In genomic region chr17:23699131-23700077, GRCm38 (mm10) we compare ENCODE assay signal across 8 mouse cellular contexts. TPM values are rescaled to one million over a fixed set of nuclear protein-coding genes. Genes with fewer than 3 reads are reported as not detected.
DNase-seq lines count a peak whose midpoint lies in the region; ATAC-seq lines count a peak whose summit lies in the region.

No protein-coding gene starts in this region.

- H3K9ac ChIP-seq in embryonic facial prominence, embryonic 14.5 days (ENCODE audit: low read depth, low read length), result peak overlapping the region; percentile 57
- peak overlapping the region; percentile 72 for H3K9ac ChIP-seq in heart, embryonic 16.5 days (ENCODE audit: low read length)
- H3K9ac ChIP-seq in stomach, embryonic 16.5 days (ENCODE audit: low read length), result peak overlapping the region; percentile 68

- H3K27ac ChIP-seq in embryonic facial prominence, embryonic 14.5 days (replicated peaks; ENCODE audit: low read depth, low read length), result no peak overlapping the region
- H3K27ac ChIP-seq in heart, embryonic 16.5 days (ENCODE audit: low read length), result no peak overlapping the region
- no peak overlapping the region for H3K27ac ChIP-seq in stomach, embryonic 16.5 days (ENCODE audit: low read length)

- H3K4me1 ChIP-seq in embryonic facial prominence, embryonic 14.5 days (ENCODE audit: control insufficient read depth, insufficient read depth, low read length), result no peaks in the 10 kb centered on the region
- peaks cover 8% of the 10 kb centered on the region; the same call in 1 of the 2 replicates for H3K4me1 ChIP-seq in heart, embryonic 16.5 days (ENCODE audit: control insufficient read depth, insufficient read depth, low read length)
- H3K4me1 ChIP-seq in stomach, embryonic 16.5 days (ENCODE audit: control insufficient read depth, insufficient read depth, low read length), result peaks cover 5% of the 10 kb centered on the region; the same call in 1 of the 2 replicates

- peak; percentile 28 for DNase-seq in embryo, embryonic 10.5 days (ENCODE audit: low spot score)
- DNase-seq in embryo, embryonic 9.5 days (ENCODE audit: extremely low spot score), result no peak
- DNase-seq in MN1 (ENCODE audit: low spot score), result peak; percentile 61
- no peak for DNase-seq in embryonic facial prominence, embryonic 14.5 days (ENCODE audit: low spot score)
- peak; percentile 55 to 73 for DNase-seq in kidney, postnatal 25 days
- peak; percentile 34 to 56 for DNase-seq in lung, postnatal 4 days

- peak overlapping the region; percentile 100 for H3K4me2 ChIP-seq in embryonic facial prominence, embryonic 14.5 days (ENCODE audit: low read depth, low read length)
- H3K4me2 ChIP-seq in heart, embryonic 16.5 days (ENCODE audit: low read depth, low read length), result peak overlapping the region; percentile 100
- peak overlapping the region; percentile 100 for H3K4me2 ChIP-seq in stomach, embryonic 16.5 days (ENCODE audit: low read depth, low read length)

- H3K36me3 ChIP-seq in embryonic facial prominence, embryonic 14.5 days (ENCODE audit: control insufficient read depth, insufficient read depth, low read length), result no peaks in the 10 kb centered on the region
- H3K36me3 ChIP-seq in heart, embryonic 16.5 days (ENCODE audit: control insufficient read depth, insufficient read depth), result no peaks in the 10 kb centered on the region
- H3K36me3 ChIP-seq in stomach, embryonic 16.5 days (ENCODE audit: control insufficient read depth, insufficient read depth, low read length), result no peaks in the 10 kb centered on the region

- ATAC-seq in embryonic facial prominence, embryonic 14.5 days (ENCODE audit: low read depth), result peak; percentile 49
- ATAC-seq in heart, embryonic 16.5 days (replicated peaks; ENCODE audit: extremely low read depth, insufficient read depth, low FRiP score), result 0 out of 2 replicates have a peak, but pooled peaks have one; percentile 4
- peak; percentile 45; the same call in 1 of the 2 replicates for ATAC-seq in stomach, embryonic 16.5 days (ENCODE audit: insufficient read depth, low FRiP score)

- no peaks in the 10 kb centered on the region for H3K9me3 ChIP-seq in embryonic facial prominence, embryonic 14.5 days (ENCODE audit: control insufficient read depth, low read length)
- H3K9me3 ChIP-seq in heart, embryonic 16.5 days (replicated peaks; ENCODE audit: control insufficient read depth, low read length), result no peaks in the 10 kb centered on the region
- no peaks in the 10 kb centered on the region for H3K9me3 ChIP-seq in stomach, embryonic 16.5 days (replicated peaks; ENCODE audit: control insufficient read depth, low read length)

- WGBS in embryonic facial prominence, embryonic 14.5 days, result 0% methylated on average over 22 of the region's 101 CpGs
- WGBS in heart, embryonic 16.5 days, result under 1% methylated on average over 77 of the region's 101 CpGs
- under 1% methylated on average over 99 of the region's 101 CpGs for WGBS in stomach, embryonic 16.5 days

- peaks cover 32% of the 10 kb centered on the region for H3K27me3 ChIP-seq in embryonic facial prominence, embryonic 14.5 days (replicated peaks; ENCODE audit: control insufficient read depth, insufficient read depth, low read length)
- H3K27me3 ChIP-seq in heart, embryonic 16.5 days (ENCODE audit: control insufficient read depth, insufficient read depth, low read length), result peaks cover 25% of the 10 kb centered on the region
- peaks cover 10% of the 10 kb centered on the region; the same call in 1 of the 2 replicates for H3K27me3 ChIP-seq in stomach, embryonic 16.5 days (ENCODE audit: control insufficient read depth, insufficient read depth, low read length)

- peak overlapping the region; percentile 62 for H3K4me3 ChIP-seq in embryonic facial prominence, embryonic 14.5 days (ENCODE audit: low read depth, low read length)
- H3K4me3 ChIP-seq in heart, embryonic 16.5 days (ENCODE audit: low read length), result peak overlapping the region; percentile 70
- H3K4me3 ChIP-seq in stomach, embryonic 16.5 days (replicated peaks; ENCODE audit: low read length), result peak overlapping the region; percentile 69

RNA-seq across cellular contexts. Expression of gene Cldn9, which starts 15.6 kb away (rescaled TPM):
- polyA plus RNA-seq in embryonic facial prominence, embryonic 14.5 days (2014; fragmentation: Nextera tagmentation; extraction: Ambion mirVana), result 14.6 and 17.9 TPM in 2 replicates
- polyA plus RNA-seq in heart, embryonic 16.5 days (2015; fragmentation: Nextera tagmentation; extraction: Ambion mirVana), result 0.22 and 0.84 TPM in 2 replicates
- 1.3 and 2.2 TPM in 2 replicates for polyA plus RNA-seq in stomach, embryonic 16.5 days (2015; fragmentation: Nextera tagmentation; extraction: Ambion mirVana)

RNA-seq across cellular contexts. Expression of gene Cldn6, which starts 20.4 kb away (rescaled TPM):
- polyA plus RNA-seq in embryonic facial prominence, embryonic 14.5 days (2014; fragmentation: Nextera tagmentation; extraction: Ambion mirVana), result 17.0 and 22.6 TPM in 2 replicates
- polyA plus RNA-seq in heart, embryonic 16.5 days (2015; fragmentation: Nextera tagmentation; extraction: Ambion mirVana), result 1.7 and 15.9 TPM in 2 replicates
- polyA plus RNA-seq in stomach, embryonic 16.5 days (2015; fragmentation: Nextera tagmentation; extraction: Ambion mirVana), result 69.6 and 70.6 TPM in 2 replicates

RNA-seq across cellular contexts. Expression of gene Tnfrsf12a, which starts 22.1 kb away (rescaled TPM):
- 23.3 and 30.7 TPM in 2 replicates for polyA plus RNA-seq in embryonic facial prominence, embryonic 14.5 days (2014; fragmentation: Nextera tagmentation; extraction: Ambion mirVana)
- polyA plus RNA-seq in heart, embryonic 16.5 days (2015; fragmentation: Nextera tagmentation; extraction: Ambion mirVana), result 100 and 122 TPM in 2 replicates
- 24.1 and 26.6 TPM in 2 replicates for polyA plus RNA-seq in stomach, embryonic 16.5 days (2015; fragmentation: Nextera tagmentation; extraction: Ambion mirVana)

RNA-seq across cellular contexts. Expression of gene 1520401A03Rik, which starts 23.2 kb away (rescaled TPM):
- 1.6 and 2.8 TPM in 2 replicates for polyA plus RNA-seq in embryonic facial prominence, embryonic 14.5 days (2014; fragmentation: Nextera tagmentation; extraction: Ambion mirVana)
- not detected in 2 replicates for polyA plus RNA-seq in heart, embryonic 16.5 days (2015; fragmentation: Nextera tagmentation; extraction: Ambion mirVana)
- polyA plus RNA-seq in stomach, embryonic 16.5 days (2015; fragmentation: Nextera tagmentation; extraction: Ambion mirVana), result 0.23 TPM in 1 of 2 replicates, not detected in the other

RNA-seq across cellular contexts. Expression of gene Thoc6, which starts 25.7 kb away (rescaled TPM):
- 35.1 and 38.1 TPM in 2 replicates for polyA plus RNA-seq in embryonic facial prominence, embryonic 14.5 days (2014; fragmentation: Nextera tagmentation; extraction: Ambion mirVana)
- polyA plus RNA-seq in heart, embryonic 16.5 days (2015; fragmentation: Nextera tagmentation; extraction: Ambion mirVana), result 38.7 and 39.1 TPM in 2 replicates
- 37.0 and 38.5 TPM in 2 replicates for polyA plus RNA-seq in stomach, embryonic 16.5 days (2015; fragmentation: Nextera tagmentation; extraction: Ambion mirVana)

Comparison
In these comparisons a context has a peak if more than half of its experiments do, and no peak if none do; other contexts are left out.
1. DNase-seq: peak in embryo, embryonic 10.5 days (single experiment), MN1 (single experiment), kidney, postnatal 25 days (2 of 2) and lung, postnatal 4 days (2 of 2); none in embryo, embryonic 9.5 days (single experiment) and embryonic facial prominence, embryonic 14.5 days (single experiment).
2. Peak in every context shown above with its lines, with median percentiles within 50 percentile points of each other: ATAC-seq, H3K4me2 ChIP-seq, H3K4me3 ChIP-seq and H3K9ac ChIP-seq.